Mouse (Mus musculus) lung, embryonic 14.5 days (tissue): Measurements from ENCODE around the gene Gcc2. TPM values are rescaled to one million over a fixed set of nuclear protein-coding genes. Genes with fewer than 3 reads are reported as not detected.

ENCODE experiments used
- ATAC-seq: fragments of 200-750 bp; cut with Nextera tagmentation; 2 replicates; pipeline ENCODE4 v1.8.0; 2017; ENCODE audit warnings: mild to moderate bottlenecking, moderate TSS enrichment, moderate library complexity; ENCODE audit not compliant: insufficient read depth
- DNase-seq: peaks from one replicate; pipeline ENCODE4 v3.0.0-alpha.2; 2015
- H3K27ac ChIP-seq: fragments of 300-500 bp; sonication (generic); 2 replicates; pipeline ENCODE4 v1.5.1; 2014; ENCODE audit warnings: low read depth, mild to moderate bottlenecking, moderate library complexity
- H3K27me3 ChIP-seq: fragments of 300-500 bp; sonication (generic); 2 replicates; pipeline ENCODE4 v1.6.1; 2014; ENCODE audit warnings: low read length, control low read depth; ENCODE audit not compliant: insufficient read depth
- H3K36me3 ChIP-seq: fragments of 300-500 bp; sonication (generic); 2 replicates; pipeline ENCODE4 v1.6.1; 2014; ENCODE audit warnings: control low read depth; ENCODE audit not compliant: insufficient read depth
- H3K4me1 ChIP-seq: fragments of 300-500 bp; sonication (generic); 2 replicates; pipeline ENCODE4 v1.6.1; 2014; ENCODE audit warnings: antibody characterized with exemption, control low read depth; ENCODE audit not compliant: insufficient read depth
- H3K4me2 ChIP-seq: fragments of 300-500 bp; sonication (generic); 2 replicates; pipeline ENCODE4 v1.6.1; 2014; ENCODE audit warnings: mild to moderate bottlenecking
- H3K4me3 ChIP-seq: fragments of 300-500 bp; sonication (generic); 2 replicates; pipeline ENCODE4 v1.5.1; 2014; ENCODE audit warnings: low read depth, low read length
- H3K9ac ChIP-seq: fragments of 300-500 bp; sonication (generic); 2 replicates; pipeline ENCODE4 v1.6.1; 2014
- H3K9me3 ChIP-seq: fragments of 300-500 bp; sonication (generic); 2 replicates; pipeline ENCODE4 v1.6.1; 2016; ENCODE audit warnings: low read depth, low read length, control low read depth
- CTCF ChIP-seq: IDR thresholded peaks from 2 replicates; pipeline ENCODE4 v1.5.1; 2016; ENCODE audit warnings: antibody characterized with exemption, low read depth
- WGBS: fragments of 180-500 bp; shearing (Covaris S2); extraction: QIAGEN DNeasy Blood & Tissue Kit; methylation state at CpG from one replicate; pipeline ENCODE4 v1.1.7; 2014; 5-methylcytosine and 5-hydroxymethylcytosine counted together
- polyA plus RNA-seq: library from polyadenylated mRNA; unstranded; fragments of >200 nt; fragmentation: Nextera tagmentation; extraction: Ambion mirVana; gene quantifications from 2 replicates; pipeline ENCODE4 v1.2.1, GENCODE M21; 2014

Gcc2 gene
- polyA plus RNA-seq, 1 experiment from 2014 or later, result 69.1 TPM

GRCm38 (mm10) chr10:58350600-58350999 lies 95.3 kb downstream of the Gcc2 start:
- TF ChIP-seq CTCF, result no peak
- H3K27me3 ChIP-seq, result no peaks in the 10 kb centered on the region
- no peak overlapping the region for H3K4me2 ChIP-seq
- no peak for DNase-seq
- ATAC-seq, result no peak
- H3K36me3 ChIP-seq, result no peaks in the 10 kb centered on the region
- H3K9ac ChIP-seq, result no peak overlapping the region
- no peaks in the 10 kb centered on the region for H3K4me1 ChIP-seq
- H3K27ac ChIP-seq, result no peak overlapping the region
- 71% methylated on average over 3 of the region's 3 CpGs for WGBS
- no peaks in the 10 kb centered on the region for H3K9me3 ChIP-seq
- no peak overlapping the region for H3K4me3 ChIP-seq

GRCm38 (mm10) chr10:58351670-58352069 lies 96.4 kb downstream of the Gcc2 start:
- Histone ChIP-seq H3K27me3 (no peaks in the 10 kb centered on the region), H3K4me2 (no peak overlapping the region), H3K9me3 (no peaks in the 10 kb centered on the region), H3K27ac (no peak overlapping the region), H3K4me1 (no peaks in the 10 kb centered on the region), H3K4me3 (no peak overlapping the region), H3K36me3 (no peaks in the 10 kb centered on the region), H3K9ac (no peak overlapping the region)
- no peak for TF ChIP-seq CTCF
- DNase-seq, result no peak
- ATAC-seq, result no peak
- WGBS, result 51% methylated on average over 2 of the region's 2 CpGs

- ATAC-seq, result no peak
- Histone ChIP-seq H3K36me3 (0 out of 2 replicates have a peak, but pooled peaks cover 4% of the 10 kb centered on the region), H3K9me3 (no peaks in the 10 kb centered on the region), H3K4me3 (no peak overlapping the region), H3K9ac (no peak overlapping the region), H3K4me1 (no peaks in the 10 kb centered on the region), H3K27ac (no peak overlapping the region), H3K27me3 (no peaks in the 10 kb centered on the region), H3K4me2 (no peak overlapping the region)
- no peak for TF ChIP-seq CTCF
- DNase-seq, result no peak
- WGBS, result 90% methylated on average over 3 of the region's 3 CpGs
Observed at GRCm38 (mm10) chr10:58352364-58352763, 97.1 kb downstream of the Gcc2 start.

- DNase-seq (no peak), ATAC-seq (no peak)
- H3K9ac ChIP-seq, result no peak overlapping the region
- no peaks in the 10 kb centered on the region for H3K27me3 ChIP-seq
- no peaks in the 10 kb centered on the region for H3K4me1 ChIP-seq
- no peak overlapping the region for H3K4me2 ChIP-seq
- no peak overlapping the region for H3K4me3 ChIP-seq
- no peaks in the 10 kb centered on the region for H3K9me3 ChIP-seq
- 43% methylated on average over 3 of the region's 3 CpGs for WGBS
- peaks cover 13% of the 10 kb centered on the region; the same call in 1 of the 2 replicates for H3K36me3 ChIP-seq
- H3K27ac ChIP-seq, result peak overlapping the region; percentile 46
- TF ChIP-seq CTCF, result no peak
Observed at GRCm38 (mm10) chr10:58354561-58354960, 99.3 kb downstream of the Gcc2 start.

Other genes starting within 250 kb of the Gcc2 start
- gene AW822073, start 30.6 kb upstream of the Gcc2 start, polyA plus RNA-seq, result not detected in 2 replicates
- not detected in 2 replicates for gene Duxf3, start 22.8 kb upstream of the Gcc2 start, polyA plus RNA-seq
- gene Gm4981, start 18.8 kb upstream of the Gcc2 start, polyA plus RNA-seq, result not detected in 2 replicates
- gene Lims1, start 68.0 kb downstream of the Gcc2 start, polyA plus RNA-seq, result 200 and 208 TPM in 2 replicates
- gene Ranbp2, start 191.4 kb downstream of the Gcc2 start, polyA plus RNA-seq, result 40.8 and 41.8 TPM in 2 replicates
- 10.0 and 11.4 TPM in 2 replicates for gene Ccdc138, start 242.5 kb downstream of the Gcc2 start, polyA plus RNA-seq